Mouse (Mus musculus) adrenal gland, postnatal 36 days (tissue): ENCODE results near the gene Rin3. TPM values are rescaled to one million over a fixed set of nuclear protein-coding genes. Genes with fewer than 3 reads are reported as not detected.
"Not testable (repeated sequence)": the region's sequence is repeated elsewhere in the genome, so short reads cannot be mapped to it uniquely, and the experiment has no call there.

ENCODE experiments used
- DNase-seq, 2 experiments: peaks; one replicate each; pipeline ENCODE4 v3.0.0; 2021; ENCODE audit warnings: mixed read lengths in 1 of 2
- long read RNA-seq, 2 experiments: library from polyadenylated mRNA; stranded (forward); transcript quantifications; one replicate each; pipeline ENCODE4 v2.0.0; 2021; ENCODE audit warnings: borderline sequencing depth in 2 of 2
- total RNA-seq, 2 experiments: library from RNA; stranded (reverse); gene quantifications; 2 replicates each; pipeline ENCODE4 v1.2.3; 2021

The Rin3 gene
- total RNA-seq: 10 to 100 TPM in 1 of 2 experiments, 1 to 10 TPM in 1; 8.6 to 15.8 TPM
- long read RNA-seq, experiment 1, partial matches to known transcripts: 9 of 10 reads
- long read RNA-seq, experiment 1, other reads (novel, unspliced or antisense): 1 of 10 reads
- long read RNA-seq, experiment 2, partial matches to known transcripts: 0 of 1 reads
- long read RNA-seq, experiment 2, other reads (novel, unspliced or antisense): 0 of 1 reads

- DNase-seq: peak; percentile 67 to 76
Observed at GRCm38 (mm10) chr12:102282763-102283482, at the start of gene Rin3. TSS of gene Rin3 (plus strand) at chr12:102283048.

GRCm38 (mm10) chr12:102235551-102235950 is 47.3 kb upstream of the Rin3 start:
- no peak for DNase-seq

- DNase-seq: no peak
Observed at GRCm38 (mm10) chr12:102236317-102236716, 46.5 kb upstream of the Rin3 start.

GRCm38 (mm10) chr12:102242076-102242722 is 40.6 kb upstream of the Rin3 start:
- peak in 1 of 2 experiments; percentile 8 for DNase-seq

- no peak for DNase-seq
Observed at GRCm38 (mm10) chr12:102243915-102244314, 38.9 kb upstream of the Rin3 start.

GRCm38 (mm10) chr12:102246226-102246625 is 36.6 kb upstream of the Rin3 start:
- DNase-seq: no peak

GRCm38 (mm10) chr12:102248104-102248503 is 34.7 kb upstream of the Rin3 start:
- no peak for DNase-seq

- DNase-seq: no peak
Observed at GRCm38 (mm10) chr12:102250316-102250715, 32.5 kb upstream of the Rin3 start.

GRCm38 (mm10) chr12:102251070-102251469 is 31.8 kb upstream of the Rin3 start:
- DNase-seq: no peak

- no peak for DNase-seq
Observed at GRCm38 (mm10) chr12:102251985-102252384, 30.9 kb upstream of the Rin3 start.

GRCm38 (mm10) chr12:102252525-102252924 is 30.3 kb upstream of the Rin3 start:
- DNase-seq: no peak

- DNase-seq: peak in 1 of 2 experiments; percentile 19
Observed at GRCm38 (mm10) chr12:102255012-102255411, 27.8 kb upstream of the Rin3 start.

- DNase-seq: no peak
Observed at GRCm38 (mm10) chr12:102258522-102259112, 24.2 kb upstream of the Rin3 start.

- DNase-seq: no peak
Observed at GRCm38 (mm10) chr12:102261933-102262396, 20.9 kb upstream of the Rin3 start.

- DNase-seq: no peak
Observed at GRCm38 (mm10) chr12:102262809-102263208, 20.0 kb upstream of the Rin3 start.

- DNase-seq: no peak
Observed at GRCm38 (mm10) chr12:102263249-102263648, 19.6 kb upstream of the Rin3 start.

- DNase-seq: no peak
Observed at GRCm38 (mm10) chr12:102266433-102266832, 16.4 kb upstream of the Rin3 start.

GRCm38 (mm10) chr12:102269144-102269543 is 13.7 kb upstream of the Rin3 start:
- DNase-seq: no peak

- DNase-seq: peak; percentile 25 to 33
Observed at GRCm38 (mm10) chr12:102270776-102271405, 12.0 kb upstream of the Rin3 start.

GRCm38 (mm10) chr12:102271447-102271846 is 11.4 kb upstream of the Rin3 start:
- peak; percentile 63 to 67 for DNase-seq

- DNase-seq: peak; percentile 17 to 45
Observed at GRCm38 (mm10) chr12:102275833-102276443, 6.9 kb upstream of the Rin3 start.

GRCm38 (mm10) chr12:102280290-102280689 is 2.6 kb upstream of the Rin3 start:
- not testable (repeated sequence) for DNase-seq
